Mouse (Mus musculus) liver, adult (tissue): ENCODE data around the gene Tmem106b.

Experiments used
- GATA4 ChIP-seq: IDR thresholded peaks from 2 replicates; pipeline ENCODE4 v1.6.1; 2014; ENCODE audit warnings: mild to moderate bottlenecking, low read length; ENCODE audit not compliant: insufficient replicate concordance

The Tmem106b gene

GRCm38 (mm10) chr6:13100137-13100536 lies 30.6 kb downstream of the Tmem106b start:
- TF ChIP-seq GATA4, result no peak

- TF ChIP-seq GATA4, result no peak
These were observed 39.1 kb downstream of the Tmem106b start for GRCm38 (mm10) chr6:13108662-13109061.

- no peak for TF ChIP-seq GATA4
These were observed 67.7 kb downstream of the Tmem106b start for GRCm38 (mm10) chr6:13137255-13137654.
